Mouse (Mus musculus): ENCODE results near the gene Rab7b.

GRCm38 (mm10) chr1:131688475-131688874 is at the start of gene Rab7b:
- TF ChIP-seq POLR2A (IDR thresholded peaks at IDR 0.05; ENCODE audit: low read depth, low read length) (no peak), CTCF (IDR thresholded peaks at IDR 0.05; ENCODE audit: extremely low read depth, insufficient read length, insufficient replicate concordance, low read depth, low read length) (no peak)
